Mouse (Mus musculus): Measurements from ENCODE around the gene Fyco1.

The Fyco1 gene

GRCm38 (mm10) chr9:123851713-123852448 is at the start of gene Fyco1:
TSS of gene Fyco1 (minus strand) at chr9:123851899.
- peak; percentile 90 for DNase-seq (ENCODE audit: low read depth, low spot score)

GRCm38 (mm10) chr9:123872049-123872448 is 20.4 kb upstream of the Fyco1 start:
- no peak for DNase-seq (ENCODE audit: low read depth, low spot score)

- DNase-seq (ENCODE audit: low read depth, low spot score) = no peak
Observed at GRCm38 (mm10) chr9:123869167-123869784, 17.6 kb upstream of the Fyco1 start.

- no peak for DNase-seq (ENCODE audit: low read depth, low spot score)
Observed at GRCm38 (mm10) chr9:123863641-123864040, 11.9 kb upstream of the Fyco1 start.

- DNase-seq (ENCODE audit: low read depth, low spot score) = no peak
Observed at GRCm38 (mm10) chr9:123862895-123863616, 11.4 kb upstream of the Fyco1 start.

- DNase-seq (ENCODE audit: low read depth, low spot score) = no peak
Observed at GRCm38 (mm10) chr9:123861929-123862328, 10.2 kb upstream of the Fyco1 start, which contains the start of gene Xcr1. TSS of gene Xcr1 (minus strand) at chr9:123862029.

GRCm38 (mm10) chr9:123856836-123857235 is 5.1 kb upstream of the Fyco1 start:
- no peak for DNase-seq (ENCODE audit: low read depth, low spot score)

GRCm38 (mm10) chr9:123852449-123853390 is 1.0 kb upstream of the Fyco1 start:
- DNase-seq (ENCODE audit: low read depth, low spot score) = no peak

GRCm38 (mm10) chr9:123851062-123851712 is 512 bp downstream of the Fyco1 start:
- DNase-seq (ENCODE audit: low read depth, low spot score) = peak; percentile 47

- DNase-seq (ENCODE audit: low read depth, low spot score) = no peak
Observed at GRCm38 (mm10) chr9:123850705-123851061, 1.0 kb downstream of the Fyco1 start.

- no peak for DNase-seq (ENCODE audit: low read depth, low spot score)
Observed at GRCm38 (mm10) chr9:123849976-123850695, 1.6 kb downstream of the Fyco1 start.

- DNase-seq (ENCODE audit: low read depth, low spot score) = no peak
Observed at GRCm38 (mm10) chr9:123846490-123846889, 5.2 kb downstream of the Fyco1 start.

- no peak for DNase-seq (ENCODE audit: low read depth, low spot score)
Observed at GRCm38 (mm10) chr9:123845120-123845519, 6.6 kb downstream of the Fyco1 start.

GRCm38 (mm10) chr9:123844468-123844867 is 7.2 kb downstream of the Fyco1 start:
- no peak for DNase-seq (ENCODE audit: low read depth, low spot score)

- DNase-seq (ENCODE audit: low read depth, low spot score) = no peak
Observed at GRCm38 (mm10) chr9:123840243-123840642, 11.5 kb downstream of the Fyco1 start.

GRCm38 (mm10) chr9:123835851-123836250 is 15.8 kb downstream of the Fyco1 start:
- no peak for DNase-seq (ENCODE audit: low read depth, low spot score)

- DNase-seq (ENCODE audit: low read depth, low spot score) = no peak
Observed at GRCm38 (mm10) chr9:123828916-123829315, 22.8 kb downstream of the Fyco1 start.

GRCm38 (mm10) chr9:123826631-123827030 is 25.1 kb downstream of the Fyco1 start:
- no peak for DNase-seq (ENCODE audit: low read depth, low spot score)

GRCm38 (mm10) chr9:123818601-123819000 is 33.1 kb downstream of the Fyco1 start:
- DNase-seq (ENCODE audit: low read depth, low spot score) = no peak

- no peak for DNase-seq (ENCODE audit: low read depth, low spot score)
Observed at GRCm38 (mm10) chr9:123815996-123816395, 35.7 kb downstream of the Fyco1 start.

Data from c-Kit-negative CD71-positive TER-119-positive erythroid progenitor cells, embryonic 14.5 days (primary cell).